Mouse (Mus musculus): ENCODE measurements around the gene Dynlt1b. TPM values are rescaled to one million over a fixed set of nuclear protein-coding genes. Genes with fewer than 3 reads are reported as not detected.
"Not testable (repeated sequence)": the region's sequence is repeated elsewhere in the genome, so short reads cannot be mapped to it uniquely, and the experiment has no call there.

Gene Dynlt1b
- polyA plus RNA-seq, 1 experiment from 2014 or later = 139 TPM

DNA sequence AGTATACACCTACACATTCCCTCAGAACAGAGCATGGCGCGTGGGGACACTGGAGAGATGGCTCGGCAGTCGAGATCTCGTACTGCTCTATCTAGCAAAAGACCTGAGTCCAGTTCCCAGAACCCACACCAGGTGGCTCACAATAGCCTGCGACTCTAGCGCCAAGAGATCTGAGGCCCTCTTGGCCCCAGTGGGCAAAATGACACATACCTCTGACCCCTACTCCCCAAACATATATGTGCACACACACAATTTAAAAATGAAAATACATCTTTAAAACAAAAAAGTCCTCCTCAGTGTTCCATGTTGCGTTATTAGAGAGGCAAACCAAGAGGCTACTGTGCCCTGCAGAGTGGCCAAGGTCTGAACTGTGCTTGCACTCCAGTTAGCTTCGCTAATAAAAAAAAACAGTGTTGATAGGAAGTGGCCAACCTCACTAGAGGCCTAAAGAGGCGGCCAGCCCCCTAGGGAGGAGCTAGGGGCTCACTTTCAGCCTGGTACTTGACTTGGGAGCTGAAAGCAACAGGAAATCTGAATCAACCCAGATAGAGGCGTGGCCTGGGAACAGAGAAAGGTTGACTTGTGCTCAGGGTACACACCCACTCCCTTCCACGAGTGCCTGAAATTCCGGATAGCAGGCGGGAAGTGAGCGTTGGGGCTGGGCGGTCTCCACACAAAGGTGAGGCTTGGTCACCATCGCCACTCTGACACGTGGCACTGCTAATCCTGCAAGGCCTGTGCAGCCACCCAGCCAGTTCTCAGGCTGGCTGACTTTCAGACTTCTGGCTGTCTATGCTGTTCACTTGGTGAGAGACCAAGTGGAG is 37.9 kb downstream of the Dynlt1b start:
- H3K36me3 ChIP-seq (ENCODE audit: inconsistent target); H3K79me2 ChIP-seq (ENCODE audit: inconsistent target); H3K4me3 ChIP-seq (ENCODE audit: inconsistent target); H3K27ac ChIP-seq: not testable (repeated sequence)
- 14% methylated on average over 6 of the region's 18 CpGs for WGBS (ENCODE audit: missing documents)

GRCm38 (mm10) chr17:6470031-6470430 is 40.1 kb downstream of the Dynlt1b start:
- not testable (repeated sequence) for H3K36me3 ChIP-seq (ENCODE audit: inconsistent target); H3K4me3 ChIP-seq (ENCODE audit: inconsistent target); H3K27ac ChIP-seq
- peaks cover 22% of the 10 kb centered on the region; the same call in 1 of the 2 replicates for H3K79me2 ChIP-seq (ENCODE audit: inconsistent target)
- WGBS (ENCODE audit: missing documents) = no CpG with 5 or more reads among the region's 3 CpGs

GRCm38 (mm10) chr17:6470671-6471070 is 40.8 kb downstream of the Dynlt1b start:
- H3K27ac ChIP-seq; H3K4me3 ChIP-seq (ENCODE audit: inconsistent target); H3K36me3 ChIP-seq (ENCODE audit: inconsistent target): not testable (repeated sequence)
- peaks cover 29% of the 10 kb centered on the region; the same call in 1 of the 2 replicates for H3K79me2 ChIP-seq (ENCODE audit: inconsistent target)
- WGBS (ENCODE audit: missing documents) = no CpG with 5 or more reads among the region's 7 CpGs

DNA sequence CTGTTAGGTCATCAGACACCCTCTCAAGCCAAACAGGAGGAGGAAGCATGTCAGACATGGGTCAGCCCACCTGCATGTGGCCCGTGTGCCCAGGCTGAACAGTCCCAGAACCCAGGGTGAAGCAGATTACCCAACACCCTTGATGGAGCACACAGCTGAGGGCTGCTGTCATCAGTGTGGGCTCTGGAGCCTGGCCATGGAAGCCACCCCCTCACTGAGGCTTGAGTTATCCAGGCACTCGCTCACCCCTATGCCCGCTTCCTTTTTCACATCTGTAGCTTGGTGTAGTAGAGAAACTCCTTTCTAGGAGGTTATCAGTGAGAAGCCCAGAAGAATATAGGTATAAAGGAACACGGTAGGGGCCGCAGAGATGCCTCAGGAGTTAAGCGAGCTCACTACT is 45.4 kb downstream of the Dynlt1b start:
- WGBS (ENCODE audit: missing documents) = 53% methylated on average over 6 of the region's 6 CpGs
- H3K27ac ChIP-seq; H3K36me3 ChIP-seq (ENCODE audit: inconsistent target); H3K4me3 ChIP-seq (ENCODE audit: inconsistent target): not testable (repeated sequence)
- peaks cover 36% of the 10 kb centered on the region; the same call in 1 of the 2 replicates for H3K79me2 ChIP-seq (ENCODE audit: inconsistent target)

DNA sequence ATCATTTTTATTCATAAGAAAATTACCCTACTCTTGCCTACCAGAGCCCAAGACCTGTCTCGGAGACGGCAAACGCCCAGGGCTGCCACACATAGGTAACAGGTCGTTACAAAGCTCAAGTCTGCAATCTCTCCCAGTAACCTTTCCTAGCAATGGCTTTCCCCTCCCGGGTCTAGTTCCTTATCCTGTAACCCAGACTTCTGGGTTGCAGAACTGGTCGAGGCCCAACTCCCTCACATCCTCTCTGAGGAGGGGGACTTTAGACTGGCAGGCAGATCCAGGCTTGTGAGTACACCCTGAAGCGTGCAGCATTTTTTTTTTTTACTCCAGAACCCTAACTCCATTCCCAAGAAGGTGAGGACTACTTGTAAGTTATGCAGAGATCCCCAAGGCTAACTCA is 46.0 kb downstream of the Dynlt1b start:
- not testable (repeated sequence) for H3K27ac ChIP-seq; H3K36me3 ChIP-seq (ENCODE audit: inconsistent target)
- Histone ChIP-seq H3K79me2 (ENCODE audit: inconsistent target) (peaks cover 36% of the 10 kb centered on the region; the same call in 1 of the 2 replicates), H3K4me3 (ENCODE audit: inconsistent target) (peak overlapping the region; percentile 43)
- 13% methylated on average over 3 of the region's 7 CpGs for WGBS (ENCODE audit: missing documents)

- WGBS (ENCODE audit: missing documents) = under 1% methylated on average over 43 of the region's 45 CpGs
- H3K4me3 ChIP-seq (ENCODE audit: inconsistent target) = peak overlapping the region; percentile 43
Measured at GRCm38 (mm10) chr17:6476495-6476947, 46.6 kb downstream of the Dynlt1b start.

DNA sequence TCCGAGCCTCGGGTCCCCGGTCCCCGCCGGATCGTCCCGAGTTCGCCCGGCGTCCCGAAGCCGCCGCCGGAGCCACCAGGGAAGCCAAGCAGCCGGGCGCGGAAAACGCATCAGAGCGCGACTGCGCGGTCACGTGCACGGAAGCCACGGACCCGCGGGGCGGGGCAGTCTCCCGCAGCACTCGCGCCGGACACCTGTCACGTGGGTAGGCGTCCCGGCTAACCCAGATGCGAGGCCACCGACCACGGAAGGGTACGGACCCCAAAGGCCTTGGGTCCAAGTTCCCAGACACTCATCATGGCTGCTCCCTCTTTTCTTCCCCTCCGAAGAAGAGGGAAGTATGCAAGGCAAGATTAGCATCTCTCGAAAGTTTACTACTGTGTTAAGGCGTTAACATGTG is 47.1 kb downstream of the Dynlt1b start:
- H3K36me3 ChIP-seq (ENCODE audit: inconsistent target); H3K4me3 ChIP-seq (ENCODE audit: inconsistent target); H3K27ac ChIP-seq: not testable (repeated sequence)
- H3K79me2 ChIP-seq (ENCODE audit: inconsistent target) = peaks cover 36% of the 10 kb centered on the region; the same call in 1 of the 2 replicates
- under 1% methylated on average over 14 of the region's 42 CpGs for WGBS (ENCODE audit: missing documents)

More at GRCm38 (mm10) chr17:6476495-6476947, 46.6 kb downstream of the Dynlt1b start:
- H3K36me3 ChIP-seq (ENCODE audit: inconsistent target); H3K27ac ChIP-seq: not testable (repeated sequence)
- peaks cover 36% of the 10 kb centered on the region; the same call in 1 of the 2 replicates for H3K79me2 ChIP-seq (ENCODE audit: inconsistent target)

DNA sequence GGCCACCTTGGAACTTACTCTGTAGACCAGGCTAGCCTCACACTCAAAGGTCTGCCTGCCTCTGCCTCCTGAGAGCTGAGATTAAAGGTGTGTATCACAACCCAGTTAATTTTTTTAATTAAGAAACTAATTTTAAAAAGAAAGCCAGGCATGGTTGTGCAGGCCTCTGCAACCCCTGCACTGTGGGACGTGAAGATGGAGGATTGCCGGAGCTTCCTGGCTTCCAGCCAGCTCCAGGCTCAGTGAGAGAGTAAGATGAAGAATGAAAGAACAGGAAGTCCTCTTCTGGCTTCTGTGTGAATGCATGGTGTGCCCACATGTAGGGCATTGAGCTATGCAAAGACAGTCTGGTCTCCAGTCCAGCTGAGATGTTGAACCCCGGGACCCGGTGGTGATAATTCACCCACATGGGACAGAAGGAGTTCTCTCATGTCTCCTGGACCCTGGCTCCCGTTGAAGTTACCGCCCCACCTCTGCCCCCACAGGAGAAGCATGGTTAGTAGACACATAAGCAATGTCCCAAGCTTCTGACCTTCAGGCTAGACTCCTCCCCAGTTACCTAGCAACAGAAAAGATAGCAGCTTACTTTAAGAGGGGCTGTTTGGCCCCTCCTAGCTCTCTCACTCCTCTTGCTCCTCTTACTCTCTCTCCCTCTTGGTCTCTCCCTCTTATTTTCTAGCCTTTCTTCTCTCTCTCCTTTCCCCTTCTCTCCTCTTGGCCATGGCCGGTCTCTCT is 51.1 kb downstream of the Dynlt1b start:
- not testable (repeated sequence) for H3K27ac ChIP-seq; H3K4me3 ChIP-seq (ENCODE audit: inconsistent target); H3K79me2 ChIP-seq (ENCODE audit: inconsistent target); H3K36me3 ChIP-seq (ENCODE audit: inconsistent target)
- WGBS (ENCODE audit: missing documents) = 55% methylated on average over 4 of the region's 7 CpGs

GRCm38 (mm10) chr17:6481590-6481963 is 51.7 kb downstream of the Dynlt1b start:
- not testable (repeated sequence) for H3K4me3 ChIP-seq (ENCODE audit: inconsistent target); H3K79me2 ChIP-seq (ENCODE audit: inconsistent target); H3K36me3 ChIP-seq (ENCODE audit: inconsistent target); H3K27ac ChIP-seq
- no CpG with 5 or more reads among the region's 12 CpGs for WGBS (ENCODE audit: missing documents)

- not testable (repeated sequence) for H3K4me3 ChIP-seq (ENCODE audit: inconsistent target); H3K27ac ChIP-seq; H3K79me2 ChIP-seq (ENCODE audit: inconsistent target); H3K36me3 ChIP-seq (ENCODE audit: inconsistent target)
- no CpG with 5 or more reads among the region's 8 CpGs for WGBS (ENCODE audit: missing documents)
Measured at GRCm38 (mm10) chr17:6482248-6482647, 52.3 kb downstream of the Dynlt1b start.

Other genes starting within 250 kb of the Dynlt1b start
- 12.7 to 21.3 TPM (median 19.3 TPM) in 3 replicates for gene Tmem181a, start 173.3 kb upstream of the Dynlt1b start, polyA plus RNA-seq (2018)
- gene Dynlt1a, start 112.6 kb upstream of the Dynlt1b start, polyA plus RNA-seq (2018) = 7.5 to 14.1 TPM (median 7.8 TPM) in 3 replicates
- gene Dynlt1c, start 171.6 kb downstream of the Dynlt1b start, polyA plus RNA-seq (2018) = 6.1 to 16.6 TPM (median 13.6 TPM) in 3 replicates
- 88.3 to 104 TPM (median 94.8 TPM) in 3 replicates for gene Dynlt1f, start 225.8 kb downstream of the Dynlt1b start, polyA plus RNA-seq (2018)
- 0.14 to 0.23 TPM in 2 of 3 replicates, not detected in the other for gene Sytl3, start 229.0 kb downstream of the Dynlt1b start, polyA plus RNA-seq (2018)

Data from macrophage (primary cell).